Mouse (Mus musculus) MEL (cell line): ENCODE measurements around the gene Ephx1.

Experiments
- EP300 ChIP-seq, 2 experiments: IDR thresholded peaks; 2 replicates each; pipeline ENCODE4 v1.6.1; 2011; ENCODE audit warnings: improper control_type of control experiment in 2 of 2, low read length in 2 of 2, low read depth in 1 of 2, mild to moderate bottlenecking in 1 of 2
- MAX ChIP-seq: IDR thresholded peaks from 2 replicates; pipeline ENCODE4 v1.6.1; 2011; ENCODE audit warnings: low read length, improper control_type of control experiment

DNA sequence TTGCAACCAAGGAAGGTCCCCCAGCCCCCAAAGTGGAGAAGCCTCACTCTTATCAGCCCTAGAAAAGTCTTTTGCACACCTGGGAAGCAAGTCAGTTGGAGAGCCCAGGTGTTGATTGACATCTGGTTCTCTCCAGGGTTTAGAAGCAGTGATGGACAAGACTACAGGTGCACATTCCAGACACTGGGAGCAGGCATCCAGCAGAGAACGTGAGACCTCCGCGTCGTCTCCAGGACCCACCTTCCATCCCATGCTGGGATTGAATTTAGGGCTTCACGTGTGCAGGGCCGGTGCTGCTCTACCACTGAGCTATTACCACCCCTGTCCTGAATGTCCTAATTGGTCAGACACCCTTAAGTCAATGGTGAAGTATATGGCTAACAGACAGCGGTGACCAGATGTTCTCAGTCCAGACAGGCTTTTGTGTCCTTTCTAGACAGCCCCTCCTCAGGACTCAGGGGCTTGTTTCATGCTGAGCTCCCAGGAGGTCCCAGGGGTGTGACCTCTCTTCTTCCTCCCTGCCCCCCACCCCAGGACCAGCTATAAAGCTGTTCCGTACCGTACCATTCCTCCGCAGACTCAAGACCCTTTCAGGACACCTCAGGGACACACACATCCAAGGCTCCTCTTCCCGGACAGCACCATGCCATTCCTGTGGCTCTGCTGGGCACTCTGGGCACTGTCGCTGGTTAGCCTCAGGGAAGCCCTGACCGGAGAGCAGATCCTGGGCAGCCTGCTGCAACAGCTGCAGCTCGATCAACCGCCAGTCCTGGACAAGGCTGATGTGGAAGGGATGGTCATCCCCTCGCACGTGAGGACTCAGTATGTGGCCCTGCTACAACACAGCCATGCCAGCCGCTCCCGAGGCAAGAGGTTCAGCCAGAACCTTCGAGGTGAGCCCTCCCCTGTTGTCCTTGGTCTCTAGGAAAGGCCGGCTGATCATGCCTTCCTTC, 86.0 kb downstream of the Ephx1 start, which contains the start of gene Lefty1:
- TF ChIP-seq MAX (no peak), EP300 (IDR thresholded peaks at IDR 0.05; ENCODE audit: low read depth in 1 of 2, low read length in 2 of 2) (no peak)
